Mouse (Mus musculus) embryonic facial prominence, embryonic 15.5 days (tissue): Measurements from ENCODE around the gene Tmem219. TPM values are rescaled to one million over a fixed set of nuclear protein-coding genes. Genes with fewer than 3 reads are reported as not detected.

Experiments used
- ATAC-seq: fragments of 200-750 bp; cut with Nextera tagmentation; 2 replicates; pipeline ENCODE4 v1.8.0; 2017; ENCODE audit warnings: low read depth, moderate TSS enrichment; ENCODE audit not compliant: insufficient number of reproducible peaks, low FRiP score, low TSS enrichment
- H3K27ac ChIP-seq: fragments of 300-500 bp; sonication (generic); replicated peaks from 2 replicates; pipeline ENCODE4 v1.5.1; 2015; ENCODE audit warnings: mild to moderate bottlenecking, inconsistent platforms
- H3K27me3 ChIP-seq: fragments of 300-500 bp; sonication (generic); 2 replicates; pipeline ENCODE4 v1.6.1; 2015; ENCODE audit warnings: inconsistent platforms
- H3K36me3 ChIP-seq: fragments of 300-500 bp; sonication (generic); 2 replicates; pipeline ENCODE4 v1.6.1; 2015; ENCODE audit warnings: mild to moderate bottlenecking, inconsistent platforms
- H3K4me1 ChIP-seq: fragments of 300-500 bp; sonication (generic); 2 replicates; pipeline ENCODE4 v1.6.1; 2015; ENCODE audit warnings: inconsistent platforms
- H3K4me2 ChIP-seq: fragments of 300-500 bp; sonication (generic); replicated peaks from 2 replicates; pipeline ENCODE4 v1.6.1; 2015; ENCODE audit warnings: mild to moderate bottlenecking, inconsistent platforms
- H3K4me3 ChIP-seq: fragments of 300-500 bp; sonication (generic); replicated peaks from 2 replicates; pipeline ENCODE4 v1.5.1; 2015; ENCODE audit warnings: mild to moderate bottlenecking, inconsistent platforms
- H3K9ac ChIP-seq: fragments of 300-500 bp; sonication (generic); 2 replicates; pipeline ENCODE4 v1.6.1; 2015; ENCODE audit warnings: inconsistent platforms
- H3K9me3 ChIP-seq: fragments of 300-500 bp; sonication (generic); replicated peaks from 2 replicates; pipeline ENCODE4 v1.6.1; 2016; ENCODE audit warnings: inconsistent platforms
- WGBS: fragments of 180-500 bp; shearing (Covaris S2); methylation state at CpG from one replicate; pipeline ENCODE4 v1.1.7; 2015; 5-methylcytosine and 5-hydroxymethylcytosine counted together
- polyA plus RNA-seq: library from polyadenylated mRNA; unstranded; fragments of >200 nt; fragmentation: Nextera tagmentation; extraction: Ambion mirVana; gene quantifications from 2 replicates; pipeline ENCODE4 v1.2.1, GENCODE M21; 2015

The Tmem219 gene
- polyA plus RNA-seq, 1 experiment from 2014 or later: 34.7 TPM

DNA sequence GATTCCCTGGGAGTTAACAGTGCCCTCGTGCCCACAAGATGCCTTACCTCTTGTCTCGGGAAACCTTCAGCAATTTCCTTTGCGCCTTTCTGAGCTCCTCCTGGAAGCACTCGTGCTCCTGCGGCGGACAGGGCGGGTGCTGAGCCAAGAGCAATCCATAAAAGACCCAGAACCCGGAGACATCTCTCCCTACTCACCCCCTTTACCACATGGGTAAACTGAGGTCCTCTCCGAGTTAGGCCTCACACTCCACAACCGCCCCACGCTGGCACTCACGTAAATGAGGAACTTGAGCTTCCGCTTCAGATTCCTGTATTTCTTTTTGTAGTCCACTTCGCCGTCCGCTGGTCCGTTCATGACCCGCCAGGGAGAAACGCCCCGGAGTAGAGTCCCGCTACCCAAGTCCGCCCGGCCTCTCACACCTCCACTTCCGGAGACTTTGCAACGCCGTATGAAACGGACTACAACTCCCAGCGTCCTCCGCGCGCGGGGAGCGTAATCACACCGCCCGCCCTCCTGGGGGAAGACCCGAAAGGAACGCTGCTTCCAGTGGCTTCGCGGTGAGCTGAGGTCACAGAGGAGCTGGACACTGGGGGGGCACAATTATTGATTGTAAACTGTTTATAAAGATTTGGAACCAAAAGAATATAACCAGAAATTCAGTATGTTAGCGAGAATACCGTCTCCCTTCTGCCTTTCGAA, 61.1 kb downstream of the Tmem219 start, which contains the start of gene Hirip3:
Gene Hirip3, plus strand, starts transcription at position 544 of the 702 bp plus-strand sequence.
- WGBS: 1% methylated on average over 42 of the region's 42 CpGs
- ATAC-seq: peak; percentile 91

DNA sequence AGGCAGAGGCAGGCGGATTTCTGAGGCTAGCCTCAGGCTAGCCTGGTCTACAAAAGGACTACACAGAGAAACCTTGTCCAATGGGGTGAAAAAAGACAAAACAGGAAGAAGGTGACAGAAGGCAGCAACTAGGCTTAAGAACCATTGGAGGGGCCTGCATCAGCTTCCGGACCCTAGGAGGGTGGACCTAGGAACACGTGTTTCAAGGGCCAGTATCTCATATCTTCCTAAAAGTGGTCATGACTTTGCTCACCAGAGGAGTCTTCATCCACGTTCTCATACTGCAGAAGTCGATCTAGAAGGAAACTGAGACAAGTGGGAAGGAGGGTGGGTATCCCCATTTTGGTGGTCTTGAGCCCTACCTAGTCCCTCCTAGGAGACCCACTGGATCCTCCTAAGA, 61.7 kb downstream of the Tmem219 start:
- H3K4me3 ChIP-seq: peak overlapping the region; percentile 76
- peak overlapping the region; percentile 62 for H3K9ac ChIP-seq
- no peaks in the 10 kb centered on the region for H3K27me3 ChIP-seq
- WGBS: 64% methylated on average over 5 of the region's 5 CpGs
- H3K36me3 ChIP-seq: peaks cover 57% of the 10 kb centered on the region
- peak overlapping the region; percentile 89 for H3K4me2 ChIP-seq
- H3K9me3 ChIP-seq: no peaks in the 10 kb centered on the region
- peak overlapping the region; percentile 85; the same call in 1 of the 2 replicates for H3K27ac ChIP-seq
- ATAC-seq: no peak
- H3K4me1 ChIP-seq: peaks cover 34% of the 10 kb centered on the region

More for the DNA sequence above, 61.1 kb downstream of the Tmem219 start, which contains the start of gene Hirip3:
- Histone ChIP-seq H3K4me1 (peaks cover 34% of the 10 kb centered on the region), H3K27ac (peak within 1 kb of the TSS; percentile 85), H3K4me2 (peak within 1 kb of the TSS; percentile 89), H3K9me3 (no peaks in the 10 kb centered on the region), H3K4me3 (peak within 1 kb of the TSS; percentile 76), H3K27me3 (no peaks in the 10 kb centered on the region), H3K36me3 (peaks cover 57% of the 10 kb centered on the region), H3K9ac (peak within 1 kb of the TSS; percentile 62)

- Histone ChIP-seq H3K9ac (no peak overlapping the region; the same call in 1 of the 2 replicates), H3K4me1 (peaks cover 11% of the 10 kb centered on the region), H3K27ac (no peak overlapping the region), H3K4me2 (no peak overlapping the region), H3K9me3 (no peaks in the 10 kb centered on the region), H3K27me3 (no peaks in the 10 kb centered on the region), H3K36me3 (peaks cover 76% of the 10 kb centered on the region), H3K4me3 (no peak overlapping the region)
- ATAC-seq: no peak
- 76% methylated on average over 9 of the region's 9 CpGs for WGBS
Measured at GRCm38 (mm10) chr7:126856741-126857420, 65.8 kb downstream of the Tmem219 start.

- Histone ChIP-seq H3K9ac (no peak overlapping the region), H3K36me3 (peaks cover 79% of the 10 kb centered on the region), H3K9me3 (no peaks in the 10 kb centered on the region), H3K4me1 (peaks cover 10% of the 10 kb centered on the region), H3K27ac (no peak overlapping the region), H3K4me3 (no peak overlapping the region), H3K27me3 (no peaks in the 10 kb centered on the region), H3K4me2 (no peak overlapping the region)
- ATAC-seq: no peak
- WGBS: 84% methylated on average over 3 of the region's 3 CpGs
Measured at GRCm38 (mm10) chr7:126855641-126856040, 67.1 kb downstream of the Tmem219 start.

DNA sequence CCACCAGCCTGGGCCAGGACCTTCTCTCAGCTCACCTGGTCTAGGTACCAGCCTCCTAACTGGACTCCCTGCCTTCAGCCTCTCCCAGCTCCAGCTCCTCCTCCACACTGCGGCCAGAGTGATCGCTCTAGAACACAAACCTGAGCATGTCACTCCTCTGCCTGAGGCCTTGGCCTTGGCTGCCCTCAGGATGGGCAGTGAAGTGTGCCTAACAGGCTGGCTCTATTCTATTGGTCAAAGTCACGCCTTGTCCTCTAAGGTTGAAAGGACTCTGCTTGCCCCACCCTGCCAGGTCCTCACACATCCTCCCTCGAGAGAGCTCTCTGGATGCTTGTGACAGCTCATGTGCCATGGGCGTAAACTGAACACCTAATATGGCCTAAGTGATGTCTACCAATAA, 69.3 kb downstream of the Tmem219 start:
- Histone ChIP-seq H3K9ac (no peak overlapping the region), H3K36me3 (peaks cover 66% of the 10 kb centered on the region), H3K9me3 (no peaks in the 10 kb centered on the region), H3K4me1 (peaks cover 11% of the 10 kb centered on the region; the same call in 1 of the 2 replicates), H3K27ac (no peak overlapping the region), H3K4me2 (no peak overlapping the region), H3K27me3 (peaks cover 15% of the 10 kb centered on the region), H3K4me3 (no peak overlapping the region)
- 86% methylated on average over 5 of the region's 5 CpGs for WGBS
- ATAC-seq: no peak

DNA sequence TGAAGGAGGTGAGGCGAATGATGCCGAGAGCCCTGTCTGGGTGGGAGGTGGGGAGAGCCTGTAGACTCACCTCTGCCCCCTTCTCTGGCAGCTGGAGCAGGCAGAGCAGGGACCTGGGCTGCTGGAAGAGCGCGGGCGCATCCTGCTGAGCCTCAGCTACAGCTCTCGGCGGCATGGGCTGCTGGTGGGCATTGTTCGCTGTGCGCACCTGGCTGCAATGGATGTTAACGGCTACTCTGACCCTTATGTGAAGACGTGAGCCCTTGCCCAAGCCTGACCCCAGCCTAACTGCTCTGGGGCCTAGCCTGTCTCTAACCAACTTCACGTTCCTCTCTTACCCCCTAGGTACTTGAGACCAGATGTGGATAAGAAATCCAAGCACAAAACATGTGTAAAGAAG, 71.5 kb downstream of the Tmem219 start:
- Histone ChIP-seq H3K4me2 (no peak overlapping the region), H3K9ac (no peak overlapping the region), H3K36me3 (peaks cover 46% of the 10 kb centered on the region), H3K4me1 (peaks cover 24% of the 10 kb centered on the region), H3K27me3 (peaks cover 27% of the 10 kb centered on the region), H3K4me3 (no peak overlapping the region), H3K9me3 (no peaks in the 10 kb centered on the region), H3K27ac (no peak overlapping the region)
- 28% methylated on average over 12 of the region's 12 CpGs for WGBS
- ATAC-seq: no peak

- WGBS: 87% methylated on average over 6 of the region's 6 CpGs
- H3K27me3 ChIP-seq: peaks cover 27% of the 10 kb centered on the region
- no peak overlapping the region for H3K4me3 ChIP-seq
- H3K4me2 ChIP-seq: no peak overlapping the region
- H3K9ac ChIP-seq: no peak overlapping the region
- no peak overlapping the region for H3K27ac ChIP-seq
- no peaks in the 10 kb centered on the region for H3K9me3 ChIP-seq
- no peak for ATAC-seq
- H3K36me3 ChIP-seq: peaks cover 36% of the 10 kb centered on the region
- peaks cover 24% of the 10 kb centered on the region for H3K4me1 ChIP-seq
Measured at GRCm38 (mm10) chr7:126850161-126850560, 72.6 kb downstream of the Tmem219 start.

DNA sequence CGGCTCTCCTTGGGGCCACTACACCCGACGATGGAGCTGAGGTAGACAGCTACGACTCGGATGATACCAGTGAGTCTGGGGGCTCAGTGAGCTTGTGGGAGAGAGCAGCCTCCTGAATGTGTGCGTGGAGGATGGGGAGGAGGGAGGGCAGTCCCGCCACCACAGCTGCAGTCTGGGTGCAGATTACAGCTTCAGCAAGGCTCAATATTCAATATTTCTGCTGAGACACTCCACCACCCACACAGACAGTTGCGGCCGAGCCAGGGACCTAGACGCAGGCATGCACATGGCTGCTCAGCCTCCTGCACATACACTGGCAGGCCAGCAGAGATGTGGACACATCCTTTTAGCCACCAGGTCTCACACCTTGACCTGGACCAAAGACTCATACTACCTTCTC, 73.9 kb downstream of the Tmem219 start:
- no peak overlapping the region for H3K27ac ChIP-seq
- H3K4me3 ChIP-seq: 0 out of 2 replicates have a peak overlapping the region, but pooled peaks have one; percentile 51
- H3K27me3 ChIP-seq: peaks cover 27% of the 10 kb centered on the region
- H3K9me3 ChIP-seq: no peaks in the 10 kb centered on the region
- peaks cover 24% of the 10 kb centered on the region for H3K4me1 ChIP-seq
- H3K4me2 ChIP-seq: peak overlapping the region; percentile 97
- ATAC-seq: no peak
- H3K36me3 ChIP-seq: peaks cover 22% of the 10 kb centered on the region
- 18% methylated on average over 10 of the region's 10 CpGs for WGBS
- no peak overlapping the region for H3K9ac ChIP-seq

GRCm38 (mm10) chr7:126847421-126848398, 75.0 kb downstream of the Tmem219 start:
- Histone ChIP-seq H3K4me1 (peaks cover 24% of the 10 kb centered on the region), H3K27me3 (peaks cover 31% of the 10 kb centered on the region), H3K27ac (no peak overlapping the region), H3K36me3 (peaks cover 11% of the 10 kb centered on the region; the same call in 1 of the 2 replicates), H3K9me3 (no peaks in the 10 kb centered on the region), H3K9ac (peak overlapping the region; percentile 34), H3K4me3 (peak overlapping the region; percentile 51), H3K4me2 (peak overlapping the region; percentile 97)
- 1% methylated on average over 62 of the region's 74 CpGs for WGBS
- ATAC-seq: peak; percentile 17; the same call in 1 of the 2 replicates

GRCm38 (mm10) chr7:126847116-126847420, 75.6 kb downstream of the Tmem219 start, which contains the start of gene Doc2a:
Gene Doc2a, plus strand, starts transcription at chr7:126847416.
- Histone ChIP-seq H3K36me3 (peaks cover 5% of the 10 kb centered on the region; the same call in 1 of the 2 replicates), H3K4me2 (peak within 1 kb of the TSS; percentile 97), H3K27ac (no peak within 1 kb of the TSS), H3K9me3 (no peaks in the 10 kb centered on the region), H3K4me1 (peaks cover 24% of the 10 kb centered on the region), H3K4me3 (peak within 1 kb of the TSS; percentile 51), H3K9ac (peak within 1 kb of the TSS; percentile 34), H3K27me3 (peaks cover 31% of the 10 kb centered on the region)
- WGBS: 22% methylated on average over 4 of the region's 4 CpGs
- no peak for ATAC-seq
